Mouse (Mus musculus): ENCODE results near the gene Olfr1302.

The Olfr1302 gene

GRCm38 (mm10) chr2:111777129-111777528 is at the start of gene Olfr1302:
Gene Olfr1302 (plus strand): TSS chr2:111777429.
- DNase-seq (ENCODE audit: low spot score), result no peak

GRCm38 (mm10) chr2:111750706-111751105 is 26.5 kb upstream of the Olfr1302 start, which contains the start of gene Olfr1301:
Gene Olfr1301 (plus strand): TSS chr2:111751006.
- no peak for DNase-seq (ENCODE audit: low spot score)

GRCm38 (mm10) chr2:111812936-111813335 is 35.7 kb downstream of the Olfr1302 start:
- DNase-seq (ENCODE audit: low spot score), result no peak

- no peak for DNase-seq (ENCODE audit: low spot score)
Measured at GRCm38 (mm10) chr2:111820240-111820639, 43.0 kb downstream of the Olfr1302 start, which contains the start of gene Olfr1303. Gene Olfr1303 (minus strand): TSS chr2:111820340.

All from spleen, adult 12 weeks (tissue).